Mouse (Mus musculus) embryonic facial prominence, embryonic 10.5 days (tissue): ENCODE results near the gene Crygc. TPM values are rescaled to one million over a fixed set of nuclear protein-coding genes. Genes with fewer than 3 reads are reported as not detected.

Experiments used
- DNase-seq: peaks from one replicate; pipeline ENCODE4 v3.0.0-alpha.2; 2017; ENCODE audit warnings: low spot score
- H3K27ac ChIP-seq: fragments of 300-500 bp; sonication (generic); replicated peaks from 2 replicates; pipeline ENCODE4 v1.5.1; 2016; ENCODE audit warnings: mild to moderate bottlenecking
- H3K27me3 ChIP-seq: fragments of 300-500 bp; sonication (generic); replicated peaks from 2 replicates; pipeline ENCODE4 v1.6.1; 2016; ENCODE audit warnings: low read depth, mild to moderate bottlenecking; ENCODE audit not compliant: poor library complexity, severe bottlenecking
- H3K36me3 ChIP-seq: fragments of 300-500 bp; sonication (generic); replicated peaks from 2 replicates; pipeline ENCODE4 v1.6.1; 2016; ENCODE audit warnings: mild to moderate bottlenecking, moderate library complexity
- H3K4me1 ChIP-seq: fragments of 300-500 bp; sonication (generic); 2 replicates; pipeline ENCODE4 v1.6.1; 2016
- H3K4me3 ChIP-seq: fragments of 300-500 bp; sonication (generic); 2 replicates; pipeline ENCODE4 v1.5.1; 2016; ENCODE audit warnings: mild to moderate bottlenecking, moderate library complexity
- H3K9me3 ChIP-seq: fragments of 300-500 bp; sonication (generic); 2 replicates; pipeline ENCODE4 v1.6.1; 2016; ENCODE audit warnings: mild to moderate bottlenecking
- whole genome bisulfite sequencing: fragments of 180-500 bp; shearing (Covaris S2); methylation state at CpG from one replicate; pipeline ENCODE4 v1.1.7; 2016; 5-methylcytosine and 5-hydroxymethylcytosine counted together
- polyA plus RNA-seq: library from polyadenylated mRNA; unstranded; fragments of >200 nt; fragmentation: Nextera tagmentation; extraction: Ambion mirVana; gene quantifications from 2 replicates; pipeline ENCODE4 v1.2.1, GENCODE M21; 2016

The Crygc gene
- polyA plus RNA-seq, 1 experiment from 2014 or later, result not detected

- Histone ChIP-seq H3K4me3 (no peak overlapping the region), H3K27me3 (no peaks in the 10 kb centered on the region; the same call in 1 of the 2 replicates), H3K36me3 (no peaks in the 10 kb centered on the region), H3K27ac (no peak overlapping the region), H3K4me1 (peaks cover 15% of the 10 kb centered on the region), H3K9me3 (0 out of 2 replicates have a peak, but pooled peaks cover 2% of the 10 kb centered on the region)
- 53% methylated on average over 12 of the region's 12 CpGs for WGBS
- DNase-seq, result no peak
Measured at GRCm38 (mm10) chr1:65048781-65049180, 24.7 kb downstream of the Crygc start.

DNA sequence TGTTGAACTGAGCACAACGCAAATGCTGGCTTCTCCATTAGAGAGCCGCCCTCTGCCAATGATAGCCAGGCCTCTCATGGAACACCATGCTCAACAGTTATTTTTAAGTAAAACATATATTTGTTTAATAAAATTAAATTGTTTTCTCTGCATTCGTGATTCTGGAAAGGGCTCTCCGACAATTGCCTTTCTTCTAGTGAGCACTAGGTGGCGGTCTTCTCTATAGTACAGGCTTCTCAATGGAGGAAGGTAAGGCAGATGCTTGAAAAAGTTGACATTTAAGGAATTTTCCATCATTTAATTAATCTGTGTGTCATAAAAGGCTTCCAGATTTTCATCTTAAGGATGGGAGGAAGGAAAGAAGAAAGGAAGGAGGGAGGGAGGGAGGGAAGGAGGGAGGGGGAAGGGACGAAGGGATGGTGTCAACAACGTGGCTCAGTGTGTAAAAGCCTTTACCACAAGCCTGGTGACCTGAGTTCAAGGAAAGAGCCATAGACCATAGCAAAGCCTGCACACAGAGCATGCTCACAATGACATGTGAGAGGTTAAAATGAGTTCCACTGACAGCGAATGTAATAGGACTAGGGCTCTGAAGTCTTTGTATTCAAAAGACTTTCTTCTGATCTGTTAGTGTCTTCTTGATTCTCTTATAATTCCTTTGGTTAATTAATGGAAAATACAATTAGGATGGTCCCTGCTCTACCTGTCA lies 26.9 kb downstream of the Crygc start:
- no peak overlapping the region for H3K27ac ChIP-seq
- H3K27me3 ChIP-seq, result no peaks in the 10 kb centered on the region; the same call in 1 of the 2 replicates
- no peak for DNase-seq
- H3K4me3 ChIP-seq, result no peak overlapping the region
- H3K36me3 ChIP-seq, result no peaks in the 10 kb centered on the region
- H3K4me1 ChIP-seq, result peaks cover 7% of the 10 kb centered on the region
- H3K9me3 ChIP-seq, result no peaks in the 10 kb centered on the region
- WGBS, result 39% methylated on average over 8 of the region's 8 CpGs

DNA sequence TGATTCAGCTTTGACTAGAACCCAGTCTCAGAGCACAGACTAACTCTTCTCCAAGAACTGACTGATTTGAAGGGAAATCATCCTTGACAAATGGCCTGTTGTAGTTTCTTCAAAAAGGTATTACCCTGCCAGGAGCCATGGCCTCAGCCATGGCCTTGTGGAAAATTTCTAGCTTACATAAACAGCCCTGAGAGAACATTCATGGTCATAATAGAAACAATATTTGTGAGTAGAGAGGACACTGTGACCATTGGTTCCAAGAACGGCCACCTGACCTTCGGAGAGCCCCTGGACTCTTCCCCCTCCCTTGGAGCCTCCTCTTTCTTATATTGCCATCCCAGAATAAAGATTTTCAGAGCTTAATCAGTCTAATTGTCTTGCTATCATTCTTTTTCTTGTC lies 30.1 kb downstream of the Crygc start:
- H3K36me3 ChIP-seq, result no peaks in the 10 kb centered on the region
- 82% methylated on average over 2 of the region's 2 CpGs for WGBS
- H3K4me1 ChIP-seq, result no peaks in the 10 kb centered on the region
- H3K9me3 ChIP-seq, result no peaks in the 10 kb centered on the region
- no peaks in the 10 kb centered on the region for H3K27me3 ChIP-seq
- no peak overlapping the region for H3K27ac ChIP-seq
- H3K4me3 ChIP-seq, result no peak overlapping the region
- DNase-seq, result no peak

- H3K36me3 ChIP-seq, result no peaks in the 10 kb centered on the region
- H3K27me3 ChIP-seq, result no peaks in the 10 kb centered on the region
- no peaks in the 10 kb centered on the region for H3K4me1 ChIP-seq
- H3K27ac ChIP-seq, result no peak overlapping the region
- no peaks in the 10 kb centered on the region for H3K9me3 ChIP-seq
- no peak for DNase-seq
- H3K4me3 ChIP-seq, result no peak overlapping the region
- WGBS, result 89% methylated on average over 3 of the region's 3 CpGs
Measured at GRCm38 (mm10) chr1:65041837-65042236, 31.7 kb downstream of the Crygc start.

- Histone ChIP-seq H3K4me1 (0 out of 2 replicates have a peak, but pooled peaks cover under 1% of the 10 kb centered on the region), H3K4me3 (no peak overlapping the region), H3K36me3 (no peaks in the 10 kb centered on the region), H3K27me3 (no peaks in the 10 kb centered on the region), H3K9me3 (no peaks in the 10 kb centered on the region), H3K27ac (no peak overlapping the region)
- 82% methylated on average over 6 of the region's 6 CpGs for WGBS
- no peak for DNase-seq
Measured at GRCm38 (mm10) chr1:65040806-65041205, 32.7 kb downstream of the Crygc start.

DNA sequence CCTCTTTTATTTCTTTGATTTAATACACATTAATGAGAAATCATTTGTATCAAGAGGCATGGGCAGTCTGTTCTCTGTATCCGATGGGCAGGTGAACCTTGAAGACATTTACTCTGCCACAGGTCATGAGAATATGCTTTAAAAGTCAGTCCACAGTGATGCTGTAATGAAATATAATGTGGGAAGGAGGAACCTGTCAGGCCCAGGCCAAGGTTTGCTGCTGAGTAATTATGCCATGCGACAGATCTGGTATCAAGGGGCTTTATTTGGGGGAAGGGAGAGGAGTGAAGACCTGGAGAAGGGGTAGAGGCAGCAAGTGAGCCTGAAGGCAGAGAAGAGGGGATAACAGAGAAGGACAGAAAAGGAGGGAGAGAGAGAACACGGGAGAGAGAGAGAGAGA lies 33.8 kb downstream of the Crygc start:
- Histone ChIP-seq H3K4me1 (0 out of 2 replicates have a peak, but pooled peaks cover 6% of the 10 kb centered on the region), H3K27ac (no peak overlapping the region), H3K36me3 (no peaks in the 10 kb centered on the region), H3K4me3 (no peak overlapping the region), H3K9me3 (no peaks in the 10 kb centered on the region), H3K27me3 (no peaks in the 10 kb centered on the region)
- WGBS, result 80% methylated on average over 3 of the region's 3 CpGs
- DNase-seq, result no peak

DNA sequence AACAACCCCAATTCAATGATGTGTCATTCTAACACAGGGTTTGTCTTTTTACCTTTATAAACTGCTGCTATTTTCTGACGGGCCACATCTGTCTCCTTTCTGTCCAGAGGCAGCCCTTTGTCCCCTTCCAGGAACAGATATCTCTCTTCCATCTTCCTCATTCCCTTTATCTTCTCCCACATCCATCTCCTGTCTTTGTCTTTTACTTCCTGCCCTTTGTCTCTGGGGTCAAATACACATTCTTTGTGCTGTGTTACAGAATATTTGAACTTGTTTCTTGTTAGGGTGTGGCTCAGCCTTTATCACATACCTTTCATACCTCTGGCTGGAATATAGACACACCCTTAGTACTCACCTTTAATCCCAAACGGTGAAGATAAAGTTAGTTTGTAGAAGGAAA lies 35.9 kb downstream of the Crygc start:
- H3K4me3 ChIP-seq, result no peak overlapping the region
- DNase-seq, result no peak
- no peaks in the 10 kb centered on the region for H3K36me3 ChIP-seq
- 0 out of 2 replicates have a peak, but pooled peaks cover 6% of the 10 kb centered on the region for H3K4me1 ChIP-seq
- no peak overlapping the region for H3K27ac ChIP-seq
- H3K9me3 ChIP-seq, result no peaks in the 10 kb centered on the region
- WGBS, result 80% methylated on average over 2 of the region's 2 CpGs
- H3K27me3 ChIP-seq, result no peaks in the 10 kb centered on the region

DNA sequence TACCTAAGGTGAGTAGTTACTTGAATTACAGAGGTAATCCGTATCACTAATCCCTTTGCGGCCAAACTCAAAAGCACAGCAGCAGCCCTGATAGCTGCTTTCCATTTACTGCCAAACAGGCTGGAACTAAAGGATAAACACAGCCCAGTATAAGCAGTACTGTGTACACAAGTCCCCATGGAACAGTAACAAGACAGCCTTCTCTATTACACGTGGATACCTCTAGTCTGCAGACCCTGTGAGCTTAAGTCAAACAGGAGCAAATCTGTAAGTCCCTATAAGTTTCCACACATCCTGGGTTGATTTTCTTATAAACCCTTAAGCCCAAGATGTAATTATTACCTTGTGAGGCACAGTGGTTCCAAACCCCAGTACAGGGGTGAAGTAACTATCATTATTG lies 38.0 kb downstream of the Crygc start:
- Histone ChIP-seq H3K4me1 (peaks cover 6% of the 10 kb centered on the region), H3K4me3 (no peak overlapping the region), H3K9me3 (no peaks in the 10 kb centered on the region), H3K27ac (no peak overlapping the region), H3K36me3 (no peaks in the 10 kb centered on the region), H3K27me3 (no peaks in the 10 kb centered on the region)
- 27% methylated on average over 3 of the region's 3 CpGs for WGBS
- DNase-seq, result no peak

- Histone ChIP-seq H3K9me3 (no peaks in the 10 kb centered on the region), H3K27me3 (no peaks in the 10 kb centered on the region), H3K4me1 (peaks cover 17% of the 10 kb centered on the region), H3K36me3 (no peaks in the 10 kb centered on the region), H3K4me3 (no peak within 1 kb of the TSS), H3K27ac (no peak within 1 kb of the TSS)
- DNase-seq, result no peak
Measured at GRCm38 (mm10) chr1:65032641-65033040, 40.8 kb downstream of the Crygc start, which contains the start of gene Akr1cl. Akr1cl (minus strand) TSS chr1:65032759.

DNA sequence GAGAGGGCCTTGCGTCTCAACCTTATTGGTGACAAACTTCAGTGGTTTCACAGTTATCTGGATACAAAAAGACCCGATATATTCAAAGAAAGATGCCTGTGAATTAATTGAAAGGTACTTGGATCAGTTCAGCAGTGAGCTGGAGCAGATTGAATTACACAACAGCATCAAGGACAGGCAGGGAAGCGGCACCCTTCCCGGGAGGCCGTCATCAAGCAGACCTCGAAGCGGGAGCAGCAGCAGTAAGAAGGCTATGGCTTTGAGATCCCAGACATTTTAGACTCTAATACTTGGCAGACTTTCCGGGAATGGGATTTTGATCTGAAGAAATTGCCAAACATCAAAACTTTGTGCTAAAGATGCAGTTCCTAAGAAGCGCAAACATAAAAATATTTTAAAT lies 45.3 kb downstream of the Crygc start:
- no peaks in the 10 kb centered on the region for H3K9me3 ChIP-seq
- no peak for DNase-seq
- H3K27ac ChIP-seq, result no peak overlapping the region
- H3K4me3 ChIP-seq, result no peak overlapping the region
- no peaks in the 10 kb centered on the region for H3K36me3 ChIP-seq
- no peaks in the 10 kb centered on the region for H3K27me3 ChIP-seq
- 67% methylated on average over 9 of the region's 9 CpGs for WGBS
- H3K4me1 ChIP-seq, result peaks cover 11% of the 10 kb centered on the region

Other genes with a start within 250 kb of the Crygc start
- gene Plekhm3, start 116.9 kb downstream of the Crygc start, polyA plus RNA-seq, result 9.2 TPM in 2 replicates
- 0.40 and 0.65 TPM in 2 replicates for gene Akr1cl, start 40.9 kb downstream of the Crygc start, polyA plus RNA-seq
- gene Cryge, start 22.5 kb downstream of the Crygc start, polyA plus RNA-seq, result 0.50 and 0.93 TPM in 2 replicates
- gene Crygd, start 10.2 kb downstream of the Crygc start, polyA plus RNA-seq, result not detected in 2 replicates
- not detected in 2 replicates for gene Crygb, start 8.6 kb upstream of the Crygc start, polyA plus RNA-seq
- not detected in 2 replicates for gene Cryga, start 29.7 kb upstream of the Crygc start, polyA plus RNA-seq
- gene Gm28845, start 45.9 kb upstream of the Crygc start, polyA plus RNA-seq, result not detected in 2 replicates
- 0.50 and 0.56 TPM in 2 replicates for gene D630023F18Rik, start 49.5 kb upstream of the Crygc start, polyA plus RNA-seq
- 228 and 231 TPM in 2 replicates for gene Idh1, start 112.8 kb upstream of the Crygc start, polyA plus RNA-seq
- 13.5 and 13.7 TPM in 2 replicates for gene Pikfyve, start 113.0 kb upstream of the Crygc start, polyA plus RNA-seq
- 0.10 and 0.25 TPM in 2 replicates for gene Pth2r, start 208.4 kb upstream of the Crygc start, polyA plus RNA-seq